ENCODE assay signal across 7 mouse cellular contexts in genomic region chr13:43235586-43235910, GRCm38 (mm10).
DNase-seq lines count a peak whose midpoint lies in the region; ATAC-seq and TF ChIP-seq lines count a peak whose summit lies in the region.

No protein-coding gene starts in this region.

- H3K36me3 ChIP-seq in intestine, embryonic 15.5 days: no peaks in the 10 kb centered on the region
- no peaks in the 10 kb centered on the region for H3K36me3 ChIP-seq in intestine, postnatal 0 days (ENCODE audit: control insufficient read depth, insufficient read depth)
- H3K36me3 ChIP-seq in liver, embryonic 16.5 days (ENCODE audit: control insufficient read depth, insufficient read depth): no peaks in the 10 kb centered on the region

- no peak overlapping the region for H3K4me2 ChIP-seq in intestine, embryonic 15.5 days (replicated peaks)
- H3K4me2 ChIP-seq in intestine, postnatal 0 days (replicated peaks; ENCODE audit: low read depth): no peak overlapping the region
- H3K4me2 ChIP-seq in liver, embryonic 16.5 days (ENCODE audit: low read depth, low read length): peak overlapping the region; percentile 70

- no peak overlapping the region for H3K9ac ChIP-seq in intestine, embryonic 15.5 days
- H3K9ac ChIP-seq in intestine, postnatal 0 days (ENCODE audit: low read depth, low read length): no peak overlapping the region
- H3K9ac ChIP-seq in liver, embryonic 16.5 days (ENCODE audit: low read depth, low read length): peak overlapping the region; percentile 54

- H3K9me3 ChIP-seq in intestine, embryonic 15.5 days: no peaks in the 10 kb centered on the region
- no peaks in the 10 kb centered on the region for H3K9me3 ChIP-seq in intestine, postnatal 0 days (ENCODE audit: control insufficient read depth)
- H3K9me3 ChIP-seq in liver, embryonic 16.5 days (replicated peaks; ENCODE audit: control insufficient read depth, low read length): no peaks in the 10 kb centered on the region

- TF ChIP-seq CTCF in intestine, postnatal 0 days (IDR thresholded peaks at IDR 0.05; ENCODE audit: low read depth): no peak

- peaks cover 16% of the 10 kb centered on the region for H3K4me1 ChIP-seq in intestine, embryonic 15.5 days (replicated peaks)
- peaks cover 11% of the 10 kb centered on the region for H3K4me1 ChIP-seq in intestine, postnatal 0 days (replicated peaks; ENCODE audit: control insufficient read depth, insufficient read depth, low read length)
- peaks cover 73% of the 10 kb centered on the region for H3K4me1 ChIP-seq in liver, embryonic 16.5 days (ENCODE audit: control insufficient read depth, low read depth, low read length)

- no peaks in the 10 kb centered on the region for H3K27me3 ChIP-seq in intestine, embryonic 15.5 days (replicated peaks)
- H3K27me3 ChIP-seq in intestine, postnatal 0 days (replicated peaks; ENCODE audit: control insufficient read depth, insufficient read depth, low read length): no peaks in the 10 kb centered on the region
- no peaks in the 10 kb centered on the region for H3K27me3 ChIP-seq in liver, embryonic 16.5 days (ENCODE audit: control insufficient read depth, insufficient read depth, low read depth, low read length)

- peak; percentile 61; the same call in 1 of the 2 replicates for ATAC-seq in intestine, embryonic 15.5 days
- ATAC-seq in intestine, postnatal 0 days: no peak
- ATAC-seq in erythroid progenitor cell, adult 5-6 weeks (replicated peaks; ENCODE audit: low FRiP score, poor library complexity, severe bottlenecking): peak; percentile 46
- peak; percentile 89 for ATAC-seq in liver, embryonic 16.5 days (ENCODE audit: low read depth)

- 65% methylated on average over 3 of the region's 3 CpGs for WGBS in intestine, embryonic 15.5 days
- WGBS in intestine, postnatal 0 days: 60% methylated on average over 3 of the region's 3 CpGs
- WGBS in liver, embryonic 16.5 days (ENCODE audit: insufficient replicate concordance): 17% methylated on average over 3 of the region's 3 CpGs

- H3K4me3 ChIP-seq in intestine, embryonic 15.5 days (replicated peaks): no peak overlapping the region
- H3K4me3 ChIP-seq in intestine, postnatal 0 days (ENCODE audit: low read depth, low read length): no peak overlapping the region
- peak overlapping the region; percentile 41 for H3K4me3 ChIP-seq in liver, embryonic 16.5 days (ENCODE audit: low read depth, low read length)

- DNase-seq in brain, adult 2 months (ENCODE audit: low read depth, low spot score): peak; percentile 63
- no peak for DNase-seq in urinary bladder, postnatal 14 days (ENCODE audit: low spot score)
- DNase-seq in kidney, adult 9 months: no peak

- no peak overlapping the region for H3K27ac ChIP-seq in intestine, embryonic 15.5 days
- no peak overlapping the region for H3K27ac ChIP-seq in intestine, postnatal 0 days (ENCODE audit: low read depth, low read length)
- H3K27ac ChIP-seq in liver, embryonic 16.5 days (ENCODE audit: low read length): peak overlapping the region; percentile 96
